Mouse (Mus musculus): ENCODE data around the gene Olfr1361.

The Olfr1361 gene

GRCm38 (mm10) chr13:21663286-21663685 lies at the start of gene Olfr1361:
Gene Olfr1361, minus strand, starts transcription at chr13:21663386.
- DNase-seq (ENCODE audit: low spot score in 2 of 2) = no peak

GRCm38 (mm10) chr13:21711698-21712097 lies 48.5 kb upstream of the Olfr1361 start:
- no peak for DNase-seq (ENCODE audit: low spot score in 2 of 2)

- peak; percentile 68 to 81 for DNase-seq (ENCODE audit: low spot score in 2 of 2)
Observed at GRCm38 (mm10) chr13:21710821-21711525, 47.8 kb upstream of the Olfr1361 start.

- DNase-seq (ENCODE audit: low spot score in 2 of 2) = peak; percentile 75 to 88
Observed at GRCm38 (mm10) chr13:21710031-21710711, 47.0 kb upstream of the Olfr1361 start.

- DNase-seq (ENCODE audit: low spot score in 2 of 2) = no peak
Observed at GRCm38 (mm10) chr13:21706669-21707068, 43.5 kb upstream of the Olfr1361 start.

- DNase-seq (ENCODE audit: low spot score in 2 of 2) = no peak
Observed at GRCm38 (mm10) chr13:21697811-21698210, 34.6 kb upstream of the Olfr1361 start, which contains the start of gene Olfr1359. Gene Olfr1359, plus strand, starts transcription at chr13:21698111.

- no peak for DNase-seq (ENCODE audit: low spot score in 2 of 2)
Observed at GRCm38 (mm10) chr13:21677305-21677704, 14.1 kb upstream of the Olfr1361 start, which contains the start of gene Olfr1360. Gene Olfr1360, minus strand, starts transcription at chr13:21677405.

GRCm38 (mm10) chr13:21642418-21642817 lies 20.8 kb downstream of the Olfr1361 start, which contains the start of gene Olfr11:
Gene Olfr11, minus strand, starts transcription at chr13:21642518.
- DNase-seq (ENCODE audit: low spot score in 2 of 2) = no peak

GRCm38 (mm10) chr13:21613922-21614321 lies 49.3 kb downstream of the Olfr1361 start, which contains the start of gene Olfr1362:
Gene Olfr1362, minus strand, starts transcription at chr13:21614022.
- no peak for DNase-seq (ENCODE audit: low spot score in 2 of 2)
